Mouse (Mus musculus): Measurements from ENCODE around the gene Ceacam19. TPM values are rescaled to one million over a fixed set of nuclear protein-coding genes. Genes with fewer than 3 reads are reported as not detected.
"Not testable (repeated sequence)": the region's sequence is repeated elsewhere in the genome, so short reads cannot be mapped to it uniquely, and the experiment has no call there.

The Ceacam19 gene
- not detected in 2 replicates for polyA plus RNA-seq (2015; fragmentation: Nextera tagmentation; extraction: Ambion mirVana)

DNA sequence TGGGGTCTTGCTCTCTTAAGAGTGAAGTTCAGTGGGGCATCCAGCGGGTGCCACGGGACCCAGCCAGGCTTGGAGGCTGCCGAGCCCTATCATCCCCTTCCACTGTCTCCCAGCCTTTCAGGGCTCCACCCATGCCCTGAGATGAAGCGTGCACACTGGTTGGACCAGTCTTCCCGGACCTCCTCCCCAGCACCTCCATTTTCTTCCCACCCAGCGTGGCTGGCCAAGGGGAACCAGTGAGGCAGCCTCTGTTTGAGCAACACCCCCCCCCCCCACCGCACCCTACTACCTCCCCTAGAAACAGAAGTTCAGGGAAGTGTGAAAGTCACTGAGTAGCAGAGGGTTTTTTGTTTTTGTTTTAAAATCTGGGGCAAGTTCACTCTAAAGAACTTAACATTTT is at the start of gene Ceacam19:
TSS of gene Ceacam19 (minus strand) at position 117 of the 400 bp plus-strand sequence.
- Histone ChIP-seq H3K27me3 (no peaks in the 10 kb centered on the region), H3K4me1 (no peaks in the 10 kb centered on the region), H3K9me3 (no peaks in the 10 kb centered on the region), H3K36me3 (no peaks in the 10 kb centered on the region), H3K27ac (no peak within 1 kb of the TSS), H3K4me2 (no peak within 1 kb of the TSS), H3K4me3 (no peak within 1 kb of the TSS), H3K9ac (no peak within 1 kb of the TSS)
- WGBS, result 54% methylated on average over 7 of the region's 7 CpGs
- ATAC-seq (ENCODE audit: borderline replicate concordance, extremely low read depth, low FRiP score, low TSS enrichment), result no peak

DNA sequence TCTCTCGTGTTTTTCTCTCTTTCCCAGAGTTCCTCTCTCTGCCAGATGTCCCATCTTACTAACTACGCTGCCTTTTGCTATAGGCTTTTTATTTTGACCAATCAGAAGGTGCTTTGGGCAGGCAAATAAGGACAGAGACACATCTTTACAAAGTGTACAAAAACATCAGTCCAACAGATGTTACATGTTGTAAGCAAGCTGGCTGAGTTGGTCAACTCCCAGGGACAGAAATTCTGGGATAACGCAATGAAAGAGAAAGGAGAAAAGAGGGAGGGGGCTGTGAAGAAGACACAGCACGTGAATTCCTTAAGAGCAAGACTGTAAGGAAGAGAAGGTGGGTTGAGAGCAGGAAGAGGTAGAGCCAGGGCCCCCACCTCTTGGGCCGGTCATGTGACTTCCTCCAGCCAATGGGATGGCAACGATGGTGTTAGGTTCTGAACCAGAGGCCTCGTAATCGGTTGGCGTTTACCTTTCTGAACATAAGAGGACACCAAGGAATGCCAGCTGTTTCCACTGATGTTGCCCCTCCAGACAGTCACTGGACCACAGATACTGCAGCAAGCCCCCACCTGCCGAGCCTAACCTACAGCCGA is 49.6 kb upstream of the Ceacam19 start:
- WGBS, result 61% methylated on average over 11 of the region's 11 CpGs
- no peaks in the 10 kb centered on the region for H3K27me3 ChIP-seq
- ATAC-seq (ENCODE audit: borderline replicate concordance, extremely low read depth, low FRiP score, low TSS enrichment), result peak; percentile 16; the same call in 1 of the 2 replicates
- H3K4me3 ChIP-seq, result no peak overlapping the region
- H3K9me3 ChIP-seq, result no peaks in the 10 kb centered on the region
- no peaks in the 10 kb centered on the region for H3K36me3 ChIP-seq
- H3K4me1 ChIP-seq, result peaks cover 50% of the 10 kb centered on the region
- H3K4me2 ChIP-seq, result no peak overlapping the region
- no peak overlapping the region for H3K9ac ChIP-seq
- peak overlapping the region; percentile 53 for H3K27ac ChIP-seq

DNA sequence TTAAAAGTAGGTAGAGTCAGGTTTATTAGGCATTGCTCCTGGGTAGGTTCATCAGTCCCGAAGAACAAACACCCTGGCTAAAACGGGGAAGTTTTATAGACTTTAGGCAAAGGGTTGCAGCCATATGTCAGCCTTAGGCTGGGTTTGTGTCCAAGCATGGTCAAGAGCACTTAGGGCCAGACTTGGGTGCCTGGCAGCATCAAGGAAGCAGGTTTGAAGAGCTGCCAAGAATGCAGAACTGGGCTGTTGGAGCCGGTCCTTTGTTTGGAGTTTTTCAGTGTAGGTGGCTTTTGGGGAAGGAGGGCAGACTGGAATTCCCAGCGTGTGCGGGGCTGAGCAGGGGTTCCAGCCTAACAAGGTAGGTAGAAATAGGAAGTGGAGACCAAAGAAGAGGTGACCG is 48.2 kb upstream of the Ceacam19 start:
- H3K4me2 ChIP-seq, result no peak overlapping the region
- H3K9me3 ChIP-seq, result no peaks in the 10 kb centered on the region
- H3K27me3 ChIP-seq, result no peaks in the 10 kb centered on the region
- no peaks in the 10 kb centered on the region for H3K36me3 ChIP-seq
- peaks cover 57% of the 10 kb centered on the region for H3K4me1 ChIP-seq
- 39% methylated on average over 6 of the region's 6 CpGs for WGBS
- H3K27ac ChIP-seq, result peak overlapping the region; percentile 66
- ATAC-seq (ENCODE audit: borderline replicate concordance, extremely low read depth, low FRiP score, low TSS enrichment), result no peak
- no peak overlapping the region for H3K9ac ChIP-seq
- no peak overlapping the region for H3K4me3 ChIP-seq

DNA sequence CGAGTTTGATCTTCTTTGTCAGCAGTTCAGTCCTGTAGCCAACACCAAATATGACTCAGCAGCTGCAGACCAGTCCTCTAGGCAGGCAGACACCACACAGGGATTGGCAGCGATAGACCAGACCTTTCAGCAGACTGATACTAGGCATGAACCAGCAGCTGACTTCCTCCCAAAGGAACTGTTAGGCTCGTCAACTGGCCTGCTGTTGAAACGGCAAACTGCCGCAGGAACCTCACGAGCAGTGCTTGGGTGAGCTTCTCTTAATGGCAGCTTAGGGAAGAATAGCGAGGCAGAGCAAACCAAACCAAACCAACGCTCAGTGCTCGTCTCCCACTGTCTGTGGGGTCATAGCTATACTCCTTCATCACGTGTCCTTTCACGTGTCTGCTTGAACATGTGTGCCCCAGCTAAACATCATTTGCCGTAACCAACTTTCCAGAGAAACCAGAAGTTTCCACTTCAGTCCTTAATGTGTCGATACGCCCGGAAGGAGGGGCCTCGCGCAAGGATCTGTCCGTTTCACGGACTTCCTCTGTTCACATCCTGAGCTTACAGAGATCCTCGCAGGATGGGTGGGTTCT is 47.5 kb upstream of the Ceacam19 start:
- H3K9ac ChIP-seq, result no peak overlapping the region
- H3K9me3 ChIP-seq, result no peaks in the 10 kb centered on the region
- no peak for ATAC-seq (ENCODE audit: borderline replicate concordance, extremely low read depth, low FRiP score, low TSS enrichment)
- H3K36me3 ChIP-seq, result no peaks in the 10 kb centered on the region
- H3K4me3 ChIP-seq, result no peak overlapping the region
- peak overlapping the region; percentile 66 for H3K27ac ChIP-seq
- H3K4me2 ChIP-seq, result no peak overlapping the region
- WGBS, result 59% methylated on average over 20 of the region's 20 CpGs
- no peaks in the 10 kb centered on the region for H3K27me3 ChIP-seq
- H3K4me1 ChIP-seq, result peaks cover 50% of the 10 kb centered on the region

DNA sequence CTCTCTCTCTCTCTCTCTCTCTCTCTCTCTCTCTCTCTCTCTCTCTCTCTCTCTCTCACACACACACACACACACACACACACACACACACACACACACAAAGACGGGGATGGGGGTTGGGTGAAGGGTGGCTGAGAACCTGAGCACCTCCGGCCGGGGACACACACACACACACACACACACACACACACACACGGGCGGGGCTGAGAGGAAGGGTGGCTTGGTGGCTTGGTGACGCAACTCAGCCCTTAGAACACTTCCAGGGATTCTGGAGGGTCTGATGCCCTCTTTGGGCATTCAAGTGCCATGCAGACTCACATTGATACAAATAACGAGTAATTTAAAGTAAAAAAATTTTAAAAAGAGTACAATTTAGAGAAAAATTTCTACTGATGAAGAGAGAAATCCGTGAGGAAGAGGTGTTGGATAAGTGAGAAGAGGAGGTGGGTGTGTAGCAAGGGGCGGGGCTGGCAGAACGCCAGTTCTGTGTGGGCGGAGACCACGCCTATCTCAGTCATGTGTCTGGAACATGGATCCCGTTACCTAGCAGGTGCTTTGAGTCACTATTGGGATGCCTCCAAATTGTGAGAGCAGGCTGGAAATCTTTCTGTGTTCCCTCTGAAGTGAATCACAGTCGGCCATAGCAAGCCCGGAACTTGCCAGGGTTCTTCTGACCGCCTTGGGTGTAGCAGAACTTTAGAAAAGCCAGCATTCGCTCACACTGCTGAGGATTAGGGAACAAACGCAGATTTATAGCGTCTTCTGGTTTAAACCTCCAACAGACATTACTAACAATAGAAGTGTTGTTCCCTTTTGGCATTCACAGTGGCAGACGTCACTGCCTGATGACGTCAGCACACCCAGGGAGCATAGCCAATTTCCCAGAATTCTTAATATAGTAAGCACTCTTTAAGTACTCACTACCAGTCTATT is 45.4 kb upstream of the Ceacam19 start:
- no peak for ATAC-seq (ENCODE audit: borderline replicate concordance, extremely low read depth, low FRiP score, low TSS enrichment)
- peak overlapping the region; percentile 52 for H3K4me2 ChIP-seq
- H3K36me3 ChIP-seq, result no peaks in the 10 kb centered on the region
- H3K4me1 ChIP-seq, result peaks cover 37% of the 10 kb centered on the region
- H3K9ac ChIP-seq, result no peak overlapping the region
- H3K4me3 ChIP-seq, result peak overlapping the region; percentile 17; the same call in 1 of the 2 replicates
- H3K27ac ChIP-seq, result peak overlapping the region; percentile 77
- 14% methylated on average over 20 of the region's 21 CpGs for WGBS
- H3K27me3 ChIP-seq, result no peaks in the 10 kb centered on the region
- H3K9me3 ChIP-seq, result no peaks in the 10 kb centered on the region

DNA sequence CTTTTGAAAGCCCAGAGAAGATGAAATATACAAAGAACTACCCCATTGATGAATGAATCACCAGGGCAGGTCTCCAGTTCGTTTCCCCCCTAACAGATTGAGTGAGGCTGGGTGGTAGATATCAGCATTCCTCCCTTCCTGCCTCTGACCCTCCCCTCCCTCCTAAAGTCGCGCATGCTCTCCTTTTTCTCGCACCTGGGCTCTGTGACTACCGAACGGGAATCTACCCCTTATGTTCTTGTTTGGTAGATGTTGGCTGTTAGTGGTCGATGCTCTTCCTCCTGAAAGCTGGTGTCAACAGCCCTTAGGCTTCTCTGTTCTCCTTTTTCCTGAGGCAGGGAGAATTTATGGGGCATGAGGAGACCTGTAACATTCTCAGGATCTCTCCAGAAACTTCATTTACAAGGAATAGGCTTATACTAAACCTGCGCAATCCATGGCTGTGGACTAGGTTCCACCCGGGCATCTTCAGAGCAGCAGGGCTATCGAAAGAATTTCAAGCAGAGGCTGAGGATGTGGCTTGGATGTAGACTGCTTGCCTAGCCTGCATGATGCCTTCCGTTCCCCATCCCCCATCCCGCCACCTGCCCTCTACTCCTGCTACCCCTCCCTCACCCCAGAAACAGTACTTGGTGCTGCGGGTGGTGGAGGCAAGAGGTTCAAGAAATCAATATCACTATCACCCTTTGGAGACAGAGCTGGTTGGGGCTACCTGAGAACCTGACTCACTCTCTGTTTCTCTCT is 44.5 kb upstream of the Ceacam19 start:
- no peak overlapping the region for H3K4me3 ChIP-seq
- H3K27ac ChIP-seq, result no peak overlapping the region
- no peaks in the 10 kb centered on the region for H3K27me3 ChIP-seq
- ATAC-seq (ENCODE audit: borderline replicate concordance, extremely low read depth, low FRiP score, low TSS enrichment), result no peak
- H3K9ac ChIP-seq, result no peak overlapping the region
- H3K36me3 ChIP-seq, result no peaks in the 10 kb centered on the region
- peaks cover 33% of the 10 kb centered on the region for H3K4me1 ChIP-seq
- H3K9me3 ChIP-seq, result no peaks in the 10 kb centered on the region
- 13% methylated on average over 13 of the region's 13 CpGs for WGBS
- peak overlapping the region; percentile 27; the same call in 1 of the 2 replicates for H3K4me2 ChIP-seq

DNA sequence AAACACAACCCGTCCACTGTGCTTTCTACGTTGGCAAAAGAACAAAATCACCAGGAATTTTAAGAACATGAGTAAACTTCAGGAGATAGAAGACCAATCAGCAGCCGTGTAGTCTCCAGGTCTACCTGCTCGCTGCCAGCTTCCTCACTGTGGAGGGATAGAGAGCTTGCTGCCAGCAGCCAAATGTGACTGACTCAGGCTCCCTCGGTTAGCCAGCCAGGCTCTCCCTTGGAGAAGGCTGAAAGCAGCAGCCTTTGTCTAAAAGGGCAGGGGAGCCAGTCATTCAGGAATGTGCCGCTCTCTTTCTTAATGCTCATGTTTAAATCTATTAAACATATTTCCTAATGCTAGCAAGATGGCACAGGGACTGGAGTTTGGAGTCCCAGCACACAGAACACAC is 42.7 kb upstream of the Ceacam19 start:
- 53% methylated on average over 6 of the region's 6 CpGs for WGBS

DNA sequence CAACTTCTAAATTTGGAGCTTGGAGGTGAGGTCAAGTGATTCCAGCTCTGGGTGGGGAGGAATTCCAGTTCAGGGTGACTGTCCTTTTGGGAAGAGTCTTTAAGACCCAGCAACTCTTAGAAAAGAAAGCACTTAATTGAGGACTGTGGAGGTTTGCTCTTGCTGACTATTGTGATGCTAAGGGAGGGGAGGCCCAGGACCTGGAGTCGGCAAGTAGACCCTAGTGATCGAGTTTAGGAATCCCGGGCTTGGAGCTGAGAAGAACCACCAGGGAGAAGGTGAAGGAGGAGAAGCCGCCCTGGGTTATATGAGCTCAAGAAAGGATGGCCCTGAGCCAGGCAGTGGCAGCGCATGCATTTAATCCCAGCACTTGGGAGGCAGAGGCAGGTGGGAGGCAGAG is 40.7 kb upstream of the Ceacam19 start:
- Histone ChIP-seq H3K9me3 (no peaks in the 10 kb centered on the region), H3K4me3 (no peak overlapping the region), H3K9ac (no peak overlapping the region), H3K27ac (no peak overlapping the region), H3K27me3 (no peaks in the 10 kb centered on the region), H3K36me3 (no peaks in the 10 kb centered on the region), H3K4me1 (peaks cover 20% of the 10 kb centered on the region), H3K4me2 (no peak overlapping the region)
- WGBS, result 76% methylated on average over 5 of the region's 5 CpGs
- ATAC-seq (ENCODE audit: borderline replicate concordance, extremely low read depth, low FRiP score, low TSS enrichment), result no peak

More for the DNA sequence above, 42.7 kb upstream of the Ceacam19 start:
- not testable (repeated sequence) for H3K4me3 ChIP-seq, H3K9ac ChIP-seq, H3K27me3 ChIP-seq, H3K4me2 ChIP-seq, H3K36me3 ChIP-seq, H3K9me3 ChIP-seq
- peaks cover 27% of the 10 kb centered on the region for H3K4me1 ChIP-seq
- ATAC-seq (ENCODE audit: borderline replicate concordance, extremely low read depth, low FRiP score, low TSS enrichment), result peak; percentile 24; the same call in 1 of the 2 replicates
- H3K27ac ChIP-seq, result peak overlapping the region; percentile 75

DNA sequence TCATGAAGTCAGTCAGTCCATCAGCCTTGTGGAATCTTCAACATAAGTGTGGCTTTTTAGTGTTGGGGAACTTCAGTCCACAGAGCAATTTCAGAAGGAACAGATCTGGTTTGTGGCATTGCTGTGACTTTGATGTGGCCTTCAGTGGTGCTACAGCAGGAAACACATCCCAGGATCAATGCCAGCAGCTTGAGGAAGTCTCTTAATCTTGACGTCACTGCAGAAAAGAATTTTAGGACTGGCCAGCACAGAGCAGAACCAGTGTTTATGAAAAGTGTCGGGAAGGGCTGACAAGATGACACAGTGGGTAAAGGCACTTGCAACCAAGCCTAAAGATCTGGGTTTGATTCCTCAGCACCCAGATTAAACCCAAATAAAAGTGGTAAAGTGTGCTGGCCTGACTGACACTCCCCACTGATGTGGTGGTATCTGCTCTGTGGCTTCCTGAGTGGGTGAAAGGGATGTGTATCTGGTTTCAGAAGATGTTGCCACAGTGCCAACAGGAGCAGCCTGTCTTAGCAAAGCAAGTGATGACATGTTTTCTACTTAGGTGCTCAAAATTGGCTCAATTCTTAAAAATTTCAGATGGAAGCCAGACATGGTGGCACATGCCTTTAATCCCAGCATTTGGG is 39.2 kb upstream of the Ceacam19 start:
- Histone ChIP-seq H3K9me3 (no peaks in the 10 kb centered on the region), H3K4me3 (no peak overlapping the region), H3K4me2 (no peak overlapping the region), H3K27ac (no peak overlapping the region), H3K4me1 (peaks cover 7% of the 10 kb centered on the region), H3K27me3 (no peaks in the 10 kb centered on the region), H3K9ac (no peak overlapping the region), H3K36me3 (no peaks in the 10 kb centered on the region)
- WGBS, result 21% methylated on average over 2 of the region's 2 CpGs
- no peak for ATAC-seq (ENCODE audit: borderline replicate concordance, extremely low read depth, low FRiP score, low TSS enrichment)

DNA sequence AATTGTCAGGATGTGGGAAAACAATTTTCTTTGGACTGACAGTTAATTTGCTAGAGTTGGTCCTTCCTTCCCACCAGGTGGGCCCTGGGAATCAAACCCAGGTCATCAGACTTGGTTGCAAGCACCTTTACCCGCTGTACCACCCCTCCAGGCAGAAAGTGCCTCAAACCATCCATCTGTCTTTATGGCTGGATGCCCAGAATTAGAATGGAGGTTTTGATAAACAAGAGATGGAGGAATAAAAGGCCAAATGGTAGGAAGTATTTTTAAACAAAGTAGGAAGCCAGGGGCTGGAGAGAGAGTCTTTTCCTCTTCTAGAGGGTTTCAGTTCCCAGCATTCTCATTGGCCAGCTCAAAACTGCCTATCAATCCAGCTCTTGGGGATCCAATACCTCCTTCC is 37.6 kb upstream of the Ceacam19 start:
- WGBS, result 61% methylated on average over 1 of the region's 1 CpGs
- 0 out of 2 replicates have a peak, but pooled peaks cover 5% of the 10 kb centered on the region for H3K4me1 ChIP-seq
- H3K4me3 ChIP-seq, result no peak overlapping the region
- H3K27me3 ChIP-seq, result no peaks in the 10 kb centered on the region
- H3K9me3 ChIP-seq, result no peaks in the 10 kb centered on the region
- H3K4me2 ChIP-seq, result no peak overlapping the region
- no peaks in the 10 kb centered on the region for H3K36me3 ChIP-seq
- no peak for ATAC-seq (ENCODE audit: borderline replicate concordance, extremely low read depth, low FRiP score, low TSS enrichment)
- no peak overlapping the region for H3K27ac ChIP-seq
- H3K9ac ChIP-seq, result no peak overlapping the region

DNA sequence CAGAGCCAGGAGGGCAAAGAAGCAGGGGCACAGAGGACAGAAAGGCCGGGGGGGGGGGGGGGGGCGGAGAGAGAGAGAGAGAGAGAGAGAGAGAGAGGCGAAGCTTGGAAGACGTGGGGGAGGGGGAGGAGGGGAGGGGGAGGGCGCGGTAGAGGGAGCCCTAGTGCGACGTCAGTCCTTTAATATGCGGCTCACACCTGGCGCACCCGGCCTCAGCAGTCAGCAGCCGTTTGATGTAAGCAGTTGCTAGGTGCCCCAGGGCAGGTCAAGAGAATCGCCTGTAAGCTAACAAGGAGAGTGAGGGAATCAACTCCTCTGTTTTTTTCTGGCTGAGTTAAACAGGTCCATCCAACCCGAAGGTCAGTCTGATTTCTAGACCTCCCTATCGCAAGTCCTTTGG is 36.0 kb upstream of the Ceacam19 start:
- 4% methylated on average over 13 of the region's 15 CpGs for WGBS
- Histone ChIP-seq H3K4me2 (no peak overlapping the region), H3K27me3 (no peaks in the 10 kb centered on the region), H3K9me3 (no peaks in the 10 kb centered on the region), H3K9ac (no peak overlapping the region), H3K36me3 (no peaks in the 10 kb centered on the region), H3K4me3 (no peak overlapping the region), H3K4me1 (peaks cover 15% of the 10 kb centered on the region; the same call in 1 of the 2 replicates), H3K27ac (no peak overlapping the region)
- no peak for ATAC-seq (ENCODE audit: borderline replicate concordance, extremely low read depth, low FRiP score, low TSS enrichment)
